Mouse (Mus musculus): ENCODE measurements around the gene Aoc1.

Gene Aoc1

GRCm38 (mm10) chr6:48958053-48958452 lies 85.4 kb downstream of the Aoc1 start:
- POLR2A ChIA-PET = no interaction called here
- CTCF ChIA-PET = interaction anchor here (0.5 to 2.1 kb wide), 8 partner anchors 98 to 312 kb away, joined by 3 to 17 read pairs (median 6); no protein-coding TSS in a partner anchor

All from embryonic stem cell, embryonic (primary cell).